Comparison of ENCODE assay signal across 9 mouse cellular contexts in genomic region chr10:60811792-60812525, GRCm38 (mm10). TPM values are rescaled to one million over a fixed set of nuclear protein-coding genes. Genes with fewer than 3 reads are reported as not detected.
DNase-seq lines count a peak whose midpoint lies in the region; ATAC-seq and TF ChIP-seq lines count a peak whose summit lies in the region.
"Had no signal": no experiment of that assay in that cellular context is flagged by ENCODE, and none has a peak within 500 bp of the region (broad histone marks: within the 10 kb centered on the region; RNA-seq: fewer than 3 reads in every experiment).

No protein-coding gene starts in this region.

- H3K36me3 ChIP-seq in kidney, embryonic 14.5 days (ENCODE audit: control insufficient read depth, insufficient read depth, low read length): no peaks in the 10 kb centered on the region
- H3K36me3 ChIP-seq in ES-Bruce4 (ENCODE audit: control insufficient read depth, insufficient read depth, low read length, poor library complexity, severe bottlenecking) (no peaks in the 10 kb centered on the region), ES-E14 (ENCODE audit: control insufficient read depth, insufficient read depth, low read length, poor library complexity, severe bottlenecking) (no peaks in the 10 kb centered on the region)
- no peaks in the 10 kb centered on the region for H3K36me3 ChIP-seq in heart, postnatal 0 days (replicated peaks; ENCODE audit: control insufficient read depth, insufficient read depth, low read length)

- H3K9me3 ChIP-seq in kidney, embryonic 14.5 days (ENCODE audit: control insufficient read depth, low read length): no peaks in the 10 kb centered on the region
- H3K9me3 ChIP-seq in ES-Bruce4 (replicated peaks; ENCODE audit: control insufficient read depth, insufficient read depth, low read length, poor library complexity, severe bottlenecking) (no peaks in the 10 kb centered on the region), ES-E14 (ENCODE audit: control insufficient read depth, insufficient read depth, low read depth, low read length) (no peaks in the 10 kb centered on the region)
- no peaks in the 10 kb centered on the region for H3K9me3 ChIP-seq in heart, postnatal 0 days (replicated peaks; ENCODE audit: control insufficient read depth, low read length)

- ATAC-seq in kidney, embryonic 14.5 days (ENCODE audit: low FRiP score, low TSS enrichment): peak; percentile 59
- ATAC-seq in heart, postnatal 0 days (ENCODE audit: insufficient read depth, low read depth): no peak
- ATAC-seq: Patski had no signal

- H3K27me3 ChIP-seq in kidney, embryonic 14.5 days (ENCODE audit: control insufficient read depth, insufficient read depth, low read length): peaks cover 4% of the 10 kb centered on the region; the same call in 1 of the 2 replicates
- H3K27me3 ChIP-seq in ES-Bruce4 (ENCODE audit: control insufficient read depth, insufficient read depth, low read length, poor library complexity, severe bottlenecking): no peaks in the 10 kb centered on the region
- no peaks in the 10 kb centered on the region for H3K27me3 ChIP-seq in heart, postnatal 0 days (ENCODE audit: control insufficient read depth, insufficient read depth, low read length)
- H3K27me3 ChIP-seq: Patski had no signal

- no peak for TF ChIP-seq CTCF in ES-Bruce4 (IDR thresholded peaks at IDR 0.05; ENCODE audit: low read depth, low read length)
- no peak for TF ChIP-seq CTCF in heart, postnatal 0 days (IDR thresholded peaks at IDR 0.05; ENCODE audit: low read depth)

- DNase-seq in kidney, postnatal 25 days: no peak
- no peak for DNase-seq in ES-E14 (ENCODE audit: low read depth, low spot score)
- peak; percentile 60 for DNase-seq in heart, postnatal 0 days (ENCODE audit: low spot score)
- no peak for DNase-seq in gastrocnemius, adult 18-20 months (ENCODE audit: low spot score)
- DNase-seq in gastrocnemius, adult 8-10 months (ENCODE audit: low spot score in 2 of 2): no peak
- DNase-seq: kidney, postnatal 36 days had no signal

- H3K9ac ChIP-seq in kidney, embryonic 14.5 days (ENCODE audit: low read depth, low read length): peak overlapping the region; percentile 44; the same call in 1 of the 2 replicates
- H3K9ac ChIP-seq in ES-Bruce4 (ENCODE audit: low read depth, poor library complexity, severe bottlenecking): peak overlapping the region; percentile 12; the same call in 1 of the 2 replicates
- H3K9ac ChIP-seq in ES-E14 (ENCODE audit: insufficient read depth, low read depth, low read length, poor library complexity, severe bottlenecking): no peak overlapping the region
- H3K9ac ChIP-seq in heart, postnatal 0 days (replicated peaks; ENCODE audit: low read depth, low read length): no peak overlapping the region

- TF ChIP-seq EP300 in ES-Bruce4 (IDR thresholded peaks at IDR 0.05; ENCODE audit: insufficient read depth, low read depth, low read length): peak; percentile 96
- TF ChIP-seq EP300 in heart, postnatal 0 days (IDR thresholded peaks at IDR 0.05; ENCODE audit: low read depth): no peak

- no peak overlapping the region for H3K4me3 ChIP-seq in kidney, embryonic 14.5 days (ENCODE audit: low read length)
- H3K4me3 ChIP-seq in ES-Bruce4 (ENCODE audit: low read depth, low read length) (peak overlapping the region; percentile 23), ES-E14 (ENCODE audit: insufficient read depth in 1 of 2, low read depth in 1 of 2, low read length in 2 of 2, poor library complexity in 1 of 2, severe bottlenecking in 1 of 2) (peak overlapping the region; percentile 37 to 43)
- no peak overlapping the region for H3K4me3 ChIP-seq in heart, postnatal 0 days (ENCODE audit: low read depth, low read length)

- in situ Hi-C loops in ES-E14 (cut with MboI; ENCODE audit: low sequenced_read_pairs in 2 of 2, unreplicated experiment in 2 of 2): no loop called here

- 4% methylated on average over 15 of the region's 15 CpGs for WGBS in kidney, embryonic 14.5 days
- WGBS in heart, postnatal 0 days: 11% methylated on average over 15 of the region's 15 CpGs

- TF ChIP-seq POLR2A in ES-Bruce4 (IDR thresholded peaks at IDR 0.05; ENCODE audit: insufficient read depth, low read length): no peak

- H3K4me2 ChIP-seq in kidney, embryonic 14.5 days (replicated peaks; ENCODE audit: low read depth, low read length): peak overlapping the region; percentile 33
- H3K4me2 ChIP-seq in heart, postnatal 0 days (ENCODE audit: low read depth, low read length): peak overlapping the region; percentile 32

- H3K27ac ChIP-seq in kidney, embryonic 14.5 days (ENCODE audit: low read depth, low read length): peak overlapping the region; percentile 89
- H3K27ac ChIP-seq in ES-Bruce4 (ENCODE audit: insufficient read depth, low read length) (peak overlapping the region; percentile 22; the same call in 1 of the 2 replicates), ES-E14 (ENCODE audit: insufficient read depth, low read depth, low read length, poor library complexity, severe bottlenecking) (0 out of 2 replicates have a peak overlapping the region, but pooled peaks have one; percentile 17)
- H3K27ac ChIP-seq in heart, postnatal 0 days (ENCODE audit: low read depth): peak overlapping the region; percentile 32

- H3K4me1 ChIP-seq in kidney, embryonic 14.5 days (ENCODE audit: control insufficient read depth, insufficient read depth, low read length): peaks cover 84% of the 10 kb centered on the region
- H3K4me1 ChIP-seq in ES-Bruce4 (ENCODE audit: control insufficient read depth, insufficient read depth, low read length) (peaks cover 22% of the 10 kb centered on the region), ES-E14 (ENCODE audit: control insufficient read depth in 2 of 2, insufficient read depth in 2 of 2, low read length in 2 of 2, poor library complexity in 1 of 2) (peaks cover 12 to 58% of the 10 kb centered on the region in 2 experiments)
- peaks cover 77% of the 10 kb centered on the region for H3K4me1 ChIP-seq in heart, postnatal 0 days (ENCODE audit: control insufficient read depth, insufficient read depth)

TF ChIP-seq in ES-E14, 5 proteins besides CTCF, POLR2A, EP300 and RAD21:
- TF ChIP-seq ZNF384 (IDR thresholded peaks at IDR 0.05; ENCODE audit: low read depth, low read length) (no peak), CHD2 (IDR thresholded peaks at IDR 0.05; ENCODE audit: low read depth, low read length) (no peak), ZC3H11A (IDR thresholded peaks at IDR 0.05; ENCODE audit: borderline replicate concordance, low read depth, low read length) (no peak), HCFC1 (IDR thresholded peaks at IDR 0.05; ENCODE audit: borderline replicate concordance, insufficient read depth, low read length) (no peak), MAFK (IDR thresholded peaks at IDR 0.05; ENCODE audit: insufficient read depth, low read depth, low read length) (no peak)

RNA-seq across cellular contexts. Expression of gene Unc5b, which starts 19.4 kb away (rescaled TPM):
- polyA plus RNA-seq in kidney, embryonic 14.5 days (2014; fragmentation: Nextera tagmentation; extraction: Ambion mirVana): 7.9 and 10.1 TPM in 2 replicates
- 36.7 and 43.2 TPM in 2 replicates for polyA plus RNA-seq in ES-Bruce4 (2011; ENCODE audit: insufficient read depth, insufficient read length, low read depth, missing spikeins)
- 75.5 and 82.0 TPM in 2 replicates for total RNA-seq in ES-E14 (2012; rRNA removed)
- 50.5 and 63.2 TPM in 2 replicates for total RNA-seq in heart, postnatal 0 days (2014; rRNA removed; ENCODE audit: low replicate concordance)
- polyA plus RNA-seq in heart, postnatal 0 days (2015; fragmentation: Nextera tagmentation; extraction: Ambion mirVana): 4.9 and 5.0 TPM in 2 replicates
- total RNA-seq in gastrocnemius, adult 18-20 months (2021): 1 to 10 TPM; 1.3 to 3.3 TPM
- total RNA-seq in gastrocnemius, adult 8-10 months (2022): 1 to 10 TPM; 1.1 to 2.4 (median 1.8) TPM

RNA-seq across cellular contexts. Expression of gene Slc29a3, which starts 59.4 kb away (rescaled TPM):
- 4.0 and 10.8 TPM in 2 replicates for polyA plus RNA-seq in kidney, embryonic 14.5 days (2014; fragmentation: Nextera tagmentation; extraction: Ambion mirVana)
- polyA plus RNA-seq in ES-Bruce4 (2011; ENCODE audit: insufficient read depth, insufficient read length, low read depth, missing spikeins): 8.2 and 8.7 TPM in 2 replicates
- 11.9 and 21.4 TPM in 2 replicates for total RNA-seq in ES-E14 (2012; rRNA removed)
- 1.6 and 2.9 TPM in 2 replicates for total RNA-seq in heart, postnatal 0 days (2014; rRNA removed; ENCODE audit: low replicate concordance)
- 3.7 and 4.4 TPM in 2 replicates for polyA plus RNA-seq in heart, postnatal 0 days (2015; fragmentation: Nextera tagmentation; extraction: Ambion mirVana)
- 1 to 10 TPM; 2.7 to 2.8 TPM for total RNA-seq in gastrocnemius, adult 18-20 months (2021)
- 1 to 10 TPM; 1.0 to 2.2 (median 1.7) TPM for total RNA-seq in gastrocnemius, adult 8-10 months (2022)

Comparison
In these comparisons a context has a peak if more than half of its experiments do, and no peak if none do; other contexts are left out.
1. H3K27ac ChIP-seq: peak in every context shown above with its lines; median percentile 89 in kidney, embryonic 14.5 days; 32 in heart, postnatal 0 days; 22 in ES-Bruce4; 17 in ES-E14.
2. H3K4me3 ChIP-seq: peak in ES-Bruce4 (single experiment) and ES-E14 (2 of 2); none in kidney, embryonic 14.5 days (single experiment) and heart, postnatal 0 days (single experiment).
3. H3K9ac ChIP-seq: peak in kidney, embryonic 14.5 days (single experiment) and ES-Bruce4 (single experiment); none in ES-E14 (single experiment) and heart, postnatal 0 days (single experiment).
4. RNA of gene Unc5b, which starts 19.4 kb away (total RNA-seq): 75.5 to 82.0 TPM in ES-E14 and 50.5 to 63.2 TPM in heart, postnatal 0 days; 1.3 to 3.3 TPM in gastrocnemius, adult 18-20 months and 1.1 to 2.4 TPM in gastrocnemius, adult 8-10 months; every median in the first group is over 10 times any median in the second.